Mouse (Mus musculus) gastrocnemius, postnatal 36 days (tissue): ENCODE data around the gene Cd276. TPM values are rescaled to one million over a fixed set of nuclear protein-coding genes. Genes with fewer than 3 reads are reported as not detected.

Experiments used
- total RNA-seq, 2 experiments: library from RNA; stranded (reverse); gene quantifications; 2 replicates each; pipeline ENCODE4 v1.2.3; 2021

Gene Cd276
- total RNA-seq, 2 experiments from 2014 or later = 8.8 to 9.9 TPM

Other genes with a start within 250 kb of the Cd276 start
- gene Loxl1, start 242.3 kb downstream of the Cd276 start, total RNA-seq = 10 to 100 TPM; 13.9 to 14.3 TPM
- not detected for gene Tbc1d21, start 185.0 kb downstream of the Cd276 start, total RNA-seq
- 10 to 100 TPM; 13.7 to 15.6 TPM for gene Insyn1, start 66.8 kb downstream of the Cd276 start, total RNA-seq
- gene Nptn, start 26.8 kb upstream of the Cd276 start, total RNA-seq = 100 to 1,000 TPM; 106 to 112 TPM
- gene Rec114, start 188.5 kb upstream of the Cd276 start, total RNA-seq = not detected